Mouse (Mus musculus) cerebellum, postnatal 4 days (tissue): Measurements from ENCODE around the gene Lcp2.
"Not testable (repeated sequence)": the region's sequence is repeated elsewhere in the genome, so short reads cannot be mapped to it uniquely, and the experiment has no call there.

ENCODE experiments used
- DNase-seq, 2 experiments: peaks; one replicate each; pipeline ENCODE4 v3.0.0; 2022; ENCODE audit warnings: low spot score in 2 of 2, mixed read lengths in 1 of 2

Lcp2 gene

GRCm38 (mm10) chr11:34086164-34086751 lies 39.5 kb downstream of the Lcp2 start:
- DNase-seq = no peak

- DNase-seq = no peak
Measured at GRCm38 (mm10) chr11:34087064-34087463, 40.3 kb downstream of the Lcp2 start.

- DNase-seq = no peak
Measured at GRCm38 (mm10) chr11:34098422-34098821, 51.7 kb downstream of the Lcp2 start, which contains the start of gene 4930469K13Rik. Gene 4930469K13Rik (minus strand): TSS chr11:34098554.

- no peak for DNase-seq
Measured at GRCm38 (mm10) chr11:34101827-34102226, 55.1 kb downstream of the Lcp2 start.

- no peak for DNase-seq
Measured at GRCm38 (mm10) chr11:34104919-34105318, 58.2 kb downstream of the Lcp2 start.

- DNase-seq = no peak
Measured at GRCm38 (mm10) chr11:34109260-34109659, 62.5 kb downstream of the Lcp2 start.

- DNase-seq = no peak
Measured at GRCm38 (mm10) chr11:34111940-34112339, 65.2 kb downstream of the Lcp2 start.

- DNase-seq = no peak
Measured at GRCm38 (mm10) chr11:34112781-34113380, 66.2 kb downstream of the Lcp2 start.

- no peak for DNase-seq
Measured at GRCm38 (mm10) chr11:34113760-34114159, 67.0 kb downstream of the Lcp2 start.

- DNase-seq = no peak
Measured at GRCm38 (mm10) chr11:34116572-34117135, 69.9 kb downstream of the Lcp2 start.

- DNase-seq = no peak
Measured at GRCm38 (mm10) chr11:34117581-34117980, 70.9 kb downstream of the Lcp2 start.

GRCm38 (mm10) chr11:34118319-34118718 lies 71.6 kb downstream of the Lcp2 start:
- no peak for DNase-seq

GRCm38 (mm10) chr11:34123147-34123546 lies 76.4 kb downstream of the Lcp2 start:
- DNase-seq = peak in 1 of 2 experiments; percentile 26

- no peak for DNase-seq
Measured at GRCm38 (mm10) chr11:34124852-34125251, 78.1 kb downstream of the Lcp2 start.

GRCm38 (mm10) chr11:34125727-34126126 lies 79.0 kb downstream of the Lcp2 start:
- not testable (repeated sequence) for DNase-seq

- no peak for DNase-seq
Measured at GRCm38 (mm10) chr11:34128412-34128811, 81.7 kb downstream of the Lcp2 start.

- no peak for DNase-seq
Measured at GRCm38 (mm10) chr11:34139296-34139695, 92.6 kb downstream of the Lcp2 start.
